14 mouse cellular contexts compared by ENCODE assay signal in the genomic region with DNA sequence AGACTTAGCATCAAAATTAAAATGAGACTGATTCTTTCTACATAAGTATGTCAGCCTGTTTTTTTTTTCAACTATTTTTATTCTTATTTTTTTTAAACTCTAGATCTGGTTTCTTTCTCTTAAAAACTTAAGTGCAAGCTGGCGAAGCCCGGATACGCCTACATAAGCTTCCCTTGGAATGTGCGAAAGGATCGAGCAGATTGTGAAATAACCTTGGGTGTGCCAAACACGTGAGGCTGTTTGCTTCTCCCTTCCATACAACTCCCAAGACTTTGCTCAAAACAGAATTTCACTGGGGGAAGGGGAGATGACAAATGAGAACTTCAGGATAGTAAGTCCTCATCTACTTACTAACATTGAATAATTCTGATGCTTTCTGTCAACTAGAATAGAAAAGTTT.
A peak's percentile ranks its signal among the peaks of the same experiment; 100 is the strongest.
DNase-seq lines count a peak whose midpoint lies in the region; ATAC-seq and TF ChIP-seq lines count a peak whose summit lies in the region.
"Had no signal": no experiment of that assay in that cellular context is flagged by ENCODE, and none has a peak within 500 bp of the region (broad histone marks: within the 10 kb centered on the region; RNA-seq: fewer than 3 reads in every experiment).

No protein-coding gene starts in this region.

- H3K27me3 ChIP-seq in heart, embryonic 11.5 days (ENCODE audit: control insufficient read depth, insufficient read depth, low read length): no peaks in the 10 kb centered on the region
- H3K27me3 ChIP-seq in midbrain, embryonic 10.5 days (ENCODE audit: low read depth, poor library complexity, severe bottlenecking): no peaks in the 10 kb centered on the region
- H3K27me3 ChIP-seq in neural tube, embryonic 15.5 days (replicated peaks): no peaks in the 10 kb centered on the region
- H3K27me3 ChIP-seq: liver, embryonic 13.5 days had no signal

- no peak overlapping the region for H3K9ac ChIP-seq in heart, embryonic 11.5 days (ENCODE audit: low read depth, low read length)
- no peak overlapping the region for H3K9ac ChIP-seq in neural tube, embryonic 15.5 days (replicated peaks)
- H3K9ac ChIP-seq: liver, embryonic 13.5 days had no signal

- no peaks in the 10 kb centered on the region for H3K4me1 ChIP-seq in heart, embryonic 11.5 days (ENCODE audit: control insufficient read depth, insufficient read depth, low read length)
- no peaks in the 10 kb centered on the region for H3K4me1 ChIP-seq in midbrain, embryonic 10.5 days
- no peaks in the 10 kb centered on the region for H3K4me1 ChIP-seq in neural tube, embryonic 15.5 days
- H3K4me1 ChIP-seq: forebrain, embryonic 10.5 days; liver, embryonic 13.5 days had no signal

- no peaks in the 10 kb centered on the region for H3K36me3 ChIP-seq in heart, embryonic 11.5 days (ENCODE audit: control insufficient read depth, insufficient read depth, low read length)
- no peaks in the 10 kb centered on the region for H3K36me3 ChIP-seq in midbrain, embryonic 10.5 days
- H3K36me3 ChIP-seq in neural tube, embryonic 15.5 days: no peaks in the 10 kb centered on the region
- H3K36me3 ChIP-seq: forebrain, embryonic 10.5 days; liver, embryonic 13.5 days had no signal

- TF ChIP-seq CTCF in brain, embryonic 14.5 days (IDR thresholded peaks at IDR 0.05; ENCODE audit: borderline replicate concordance, extremely low read depth, insufficient read depth, insufficient read length): no peak

- ATAC-seq in heart, embryonic 11.5 days (replicated peaks; ENCODE audit: insufficient number of reproducible peaks, low FRiP score, low TSS enrichment): no peak
- ATAC-seq in neural tube, embryonic 15.5 days (ENCODE audit: low FRiP score): no peak
- ATAC-seq: hindbrain, postnatal 0 days had no signal

- no peak for TF ChIP-seq POLR2A in brain, embryonic 14.5 days (IDR thresholded peaks at IDR 0.05; ENCODE audit: borderline replicate concordance, extremely low read depth, insufficient read depth, insufficient read length, poor library complexity, severe bottlenecking)

- no peak overlapping the region for H3K27ac ChIP-seq in heart, embryonic 11.5 days (ENCODE audit: low read depth, low read length)
- H3K27ac ChIP-seq in midbrain, embryonic 10.5 days (replicated peaks): no peak overlapping the region
- H3K27ac ChIP-seq in neural tube, embryonic 15.5 days (replicated peaks): no peak overlapping the region
- H3K27ac ChIP-seq: forebrain, embryonic 10.5 days; hindbrain, postnatal 0 days; liver, embryonic 13.5 days had no signal

- 84% methylated on average over 6 of the region's 6 CpGs for WGBS in heart, embryonic 11.5 days (ENCODE audit: insufficient replicate concordance)
- WGBS in midbrain, embryonic 10.5 days: 94% methylated on average over 6 of the region's 6 CpGs
- 93% methylated on average over 6 of the region's 6 CpGs for WGBS in neural tube, embryonic 15.5 days

- H3K4me2 ChIP-seq in heart, embryonic 11.5 days: no peak overlapping the region
- no peak overlapping the region for H3K4me2 ChIP-seq in neural tube, embryonic 15.5 days
- H3K4me2 ChIP-seq: liver, embryonic 13.5 days had no signal

- peak; percentile 90 for DNase-seq in heart, adult 11 months
- peak; percentile 47 for DNase-seq in brain, embryonic 14.5 days (ENCODE audit: low read depth)
- DNase-seq in layer of hippocampus, adult 8-10 months (ENCODE audit: low spot score in 2 of 2): peak; percentile 78 to 82
- peak; percentile 84 to 86 for DNase-seq in right cerebral cortex, adult 2 months (ENCODE audit: low spot score in 2 of 2)
- DNase-seq in midbrain, embryonic 10.5 days (ENCODE audit: low spot score): no peak
- no peak for DNase-seq in liver
- DNase-seq: adrenal gland, postnatal 36 days; kidney, postnatal 14 days; liver, embryonic 13.5 days; thymus, adult 2 months had no signal

- H3K4me3 ChIP-seq in heart, embryonic 11.5 days (ENCODE audit: low read depth, low read length): no peak overlapping the region
- H3K4me3 ChIP-seq in midbrain, embryonic 10.5 days: no peak overlapping the region
- no peak overlapping the region for H3K4me3 ChIP-seq in neural tube, embryonic 15.5 days (replicated peaks)
- H3K4me3 ChIP-seq: forebrain, embryonic 10.5 days; liver, embryonic 13.5 days had no signal

- no peaks in the 10 kb centered on the region for H3K9me3 ChIP-seq in heart, embryonic 11.5 days (replicated peaks; ENCODE audit: control insufficient read depth, low read length)
- no peaks in the 10 kb centered on the region for H3K9me3 ChIP-seq in midbrain, embryonic 10.5 days (replicated peaks)
- H3K9me3 ChIP-seq in neural tube, embryonic 15.5 days (replicated peaks): no peaks in the 10 kb centered on the region
- H3K9me3 ChIP-seq: forebrain, embryonic 10.5 days had no signal

Comparison
In these comparisons a context has a peak if more than half of its experiments do, and no peak if none do; other contexts are left out.
1. DNase-seq: peak in heart, adult 11 months (single experiment), brain, embryonic 14.5 days (single experiment), layer of hippocampus, adult 8-10 months (2 of 2) and right cerebral cortex, adult 2 months (2 of 2); none in midbrain, embryonic 10.5 days (single experiment) and liver (single experiment).